Mouse (Mus musculus) testis, adult 2 months (tissue): ENCODE measurements around the gene Rps3. TPM values are rescaled to one million over a fixed set of nuclear protein-coding genes. Genes with fewer than 3 reads are reported as not detected.
A peak's percentile ranks its signal among the peaks of the same experiment; 100 is the strongest.

Experiments
- H3K27ac ChIP-seq: fragments of 200-500 bp; 2 replicates; pipeline ENCODE4 v1.5.1; 2012; ENCODE audit warnings: low read depth, low read length; ENCODE audit not compliant: control insufficient read depth, insufficient read depth
- H3K27me3 ChIP-seq: fragments of 200-500 bp; 2 replicates; pipeline ENCODE4 v1.6.1; 2012; ENCODE audit warnings: mild to moderate bottlenecking, low read length, moderate library complexity; ENCODE audit not compliant: control insufficient read depth, insufficient read depth
- H3K36me3 ChIP-seq: fragments of 200-500 bp; 2 replicates; pipeline ENCODE4 v1.6.1; 2012; ENCODE audit warnings: mild to moderate bottlenecking, low read length; ENCODE audit not compliant: control insufficient read depth, insufficient read depth
- H3K4me1 ChIP-seq: fragments of 200-500 bp; 2 replicates; pipeline ENCODE4 v1.6.1; 2012; ENCODE audit warnings: low read length; ENCODE audit not compliant: control insufficient read depth, insufficient read depth
- H3K4me3 ChIP-seq: fragments of 200-500 bp; 2 replicates; pipeline ENCODE4 v1.5.1; 2012; ENCODE audit warnings: low read depth, mild to moderate bottlenecking, low read length, moderate library complexity, mixed read lengths; ENCODE audit not compliant: control insufficient read depth
- CTCF ChIP-seq: fragments of 200-500 bp; IDR thresholded peaks from 2 replicates; pipeline ENCODE4 v1.5.1; 2012; ENCODE audit warnings: low read depth, mild to moderate bottlenecking, inconsistent platforms, low read length, moderate library complexity; ENCODE audit not compliant: control insufficient read depth, insufficient read depth, insufficient replicate concordance
- POLR2A ChIP-seq: fragments of 200-500 bp; IDR thresholded peaks from 2 replicates; pipeline ENCODE4 v1.6.1; 2012; ENCODE audit warnings: low read depth, mild to moderate bottlenecking, inconsistent platforms, low read length, moderate library complexity; ENCODE audit not compliant: control insufficient read depth
- polyA plus RNA-seq: library from polyadenylated mRNA; depleted of rRNA; stranded (reverse); fragments of >200 nt; gene quantifications from 2 replicates; pipeline ENCODE4 v1.2.3, GENCODE M21; 2012

The Rps3 gene
- polyA plus RNA-seq, 1 experiment = 70.0 TPM

DNA sequence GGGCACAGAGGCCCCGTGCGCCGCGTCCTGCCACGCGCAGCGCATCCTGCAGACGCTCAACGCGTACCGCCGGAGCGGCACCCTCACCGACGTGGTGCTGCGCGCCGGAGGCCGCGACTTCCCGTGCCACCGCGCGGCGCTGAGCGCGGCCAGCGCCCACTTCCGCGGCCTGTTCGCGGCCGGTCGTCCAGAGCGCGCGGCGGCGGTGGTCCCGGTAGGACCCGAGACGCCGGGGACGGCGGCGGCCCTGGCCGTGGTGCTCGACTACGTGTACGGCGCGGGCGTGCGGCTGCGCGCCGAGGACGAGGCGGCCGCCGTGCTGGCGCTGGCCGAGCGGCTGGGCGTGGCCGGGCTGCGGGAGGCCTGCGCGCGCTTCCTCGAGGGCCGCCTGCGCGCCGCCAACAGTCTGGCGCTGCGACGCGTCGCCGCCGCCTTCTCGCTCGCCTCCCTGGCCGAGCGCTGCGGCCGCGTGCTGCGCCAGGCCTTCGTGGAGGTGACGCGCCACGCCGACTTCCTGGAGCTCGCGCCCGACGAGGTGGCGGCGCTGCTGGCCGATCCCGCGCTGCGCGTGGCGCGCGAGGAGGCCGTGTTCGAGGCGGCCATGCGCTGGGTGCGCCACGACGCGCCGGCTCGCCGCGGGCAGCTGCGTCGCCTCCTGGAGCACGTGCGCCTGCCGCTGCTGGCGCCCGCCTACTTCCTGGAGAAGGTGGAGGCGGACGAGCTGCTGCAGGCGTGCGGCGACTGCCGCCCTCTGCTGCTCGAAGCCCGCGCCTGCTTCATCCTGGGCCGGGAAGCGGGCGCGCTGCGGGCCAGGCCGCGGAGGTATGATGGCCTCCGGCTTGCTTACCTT lies 15.0 kb downstream of the Rps3 start:
- peak overlapping the region; percentile 50 for H3K27ac ChIP-seq
- no peaks in the 10 kb centered on the region for H3K27me3 ChIP-seq
- 0 out of 2 replicates have a peak, but pooled peaks have one; percentile 18 for TF ChIP-seq CTCF
- peak; percentile 39; the same call in 1 of the 2 replicates for TF ChIP-seq POLR2A
- no peaks in the 10 kb centered on the region for H3K36me3 ChIP-seq
- H3K4me1 ChIP-seq = peaks cover 17% of the 10 kb centered on the region
- peak overlapping the region; percentile 85 for H3K4me3 ChIP-seq

DNA sequence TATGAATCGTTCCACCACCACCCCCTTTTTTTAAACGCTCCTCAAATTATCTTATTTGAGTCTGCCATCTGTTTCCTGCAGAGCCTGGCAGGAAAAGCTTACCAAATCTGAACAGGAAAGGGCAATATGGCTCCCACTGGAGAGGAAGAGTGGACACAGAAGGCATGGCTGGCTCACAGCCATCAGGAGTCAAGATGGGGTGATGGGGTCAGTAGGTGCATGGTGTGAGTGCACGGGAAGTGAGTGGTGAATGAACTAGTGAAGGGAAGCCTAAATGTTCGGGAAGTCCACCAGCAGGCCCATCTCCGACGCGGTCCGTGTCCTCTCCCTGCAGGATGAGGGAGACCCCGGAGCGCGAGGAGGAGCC lies 15.6 kb downstream of the Rps3 start:
- Histone ChIP-seq H3K4me1 (peaks cover 17% of the 10 kb centered on the region), H3K4me3 (peak overlapping the region; percentile 85), H3K36me3 (no peaks in the 10 kb centered on the region), H3K27me3 (no peaks in the 10 kb centered on the region), H3K27ac (peak overlapping the region; percentile 50)
- TF ChIP-seq POLR2A = no peak
- TF ChIP-seq CTCF = no peak

DNA sequence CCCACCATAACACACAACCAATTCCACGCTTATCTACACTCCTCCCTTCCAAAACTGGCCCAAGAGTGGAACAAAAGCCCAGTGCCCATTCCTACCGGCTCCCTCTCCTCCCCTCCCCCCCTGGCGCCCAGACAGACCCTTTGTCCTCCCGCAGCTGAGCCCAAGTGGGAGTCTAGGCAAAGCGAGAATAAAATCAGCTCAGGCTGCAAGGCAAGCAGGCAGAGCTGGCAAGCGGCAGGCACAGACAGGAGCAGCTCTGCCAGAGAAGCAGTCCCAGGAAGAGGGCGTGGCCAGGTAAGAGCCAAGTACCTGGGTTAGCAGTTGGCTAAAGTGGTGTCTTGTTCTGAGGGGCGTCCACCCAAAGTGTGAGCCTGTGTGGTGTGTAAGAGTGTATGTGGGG lies 17.7 kb downstream of the Rps3 start, which contains the start of gene Klhl35:
Gene Klhl35 (plus strand): TSS at position 194 of the 400 bp plus-strand sequence.
- H3K4me1 ChIP-seq = peaks cover 17% of the 10 kb centered on the region
- no peak within 1 kb of the TSS for H3K4me3 ChIP-seq
- no peak for TF ChIP-seq POLR2A
- no peak for TF ChIP-seq CTCF

DNA sequence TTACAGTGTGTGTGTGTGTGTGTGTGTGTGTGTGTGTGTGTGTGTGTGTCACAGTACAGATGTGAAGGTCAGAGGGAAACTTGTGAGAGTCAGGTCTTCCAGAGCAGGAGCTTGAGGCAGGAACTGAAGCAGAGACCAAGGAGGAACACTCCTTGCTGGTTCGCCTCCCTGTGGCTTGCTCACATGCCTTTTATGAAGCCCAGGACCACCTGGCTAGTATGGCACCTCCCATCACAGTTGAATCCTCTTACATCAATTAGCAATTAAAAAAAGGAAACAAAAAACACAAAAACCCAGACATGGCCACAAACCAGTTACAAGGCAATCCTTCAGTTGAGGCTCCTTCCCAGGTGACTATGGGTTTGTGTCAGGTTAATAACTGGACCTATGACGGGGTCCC lies 20.4 kb downstream of the Rps3 start:
- Histone ChIP-seq H3K27me3 (no peaks in the 10 kb centered on the region), H3K4me3 (no peak overlapping the region), H3K27ac (no peak overlapping the region), H3K36me3 (no peaks in the 10 kb centered on the region), H3K4me1 (peaks cover 12% of the 10 kb centered on the region)
- TF ChIP-seq CTCF (no peak), POLR2A (no peak)

More for the DNA sequence above, 17.7 kb downstream of the Rps3 start, which contains the start of gene Klhl35:
- no peaks in the 10 kb centered on the region for H3K36me3 ChIP-seq
- H3K27me3 ChIP-seq = no peaks in the 10 kb centered on the region
- no peak within 1 kb of the TSS for H3K27ac ChIP-seq

DNA sequence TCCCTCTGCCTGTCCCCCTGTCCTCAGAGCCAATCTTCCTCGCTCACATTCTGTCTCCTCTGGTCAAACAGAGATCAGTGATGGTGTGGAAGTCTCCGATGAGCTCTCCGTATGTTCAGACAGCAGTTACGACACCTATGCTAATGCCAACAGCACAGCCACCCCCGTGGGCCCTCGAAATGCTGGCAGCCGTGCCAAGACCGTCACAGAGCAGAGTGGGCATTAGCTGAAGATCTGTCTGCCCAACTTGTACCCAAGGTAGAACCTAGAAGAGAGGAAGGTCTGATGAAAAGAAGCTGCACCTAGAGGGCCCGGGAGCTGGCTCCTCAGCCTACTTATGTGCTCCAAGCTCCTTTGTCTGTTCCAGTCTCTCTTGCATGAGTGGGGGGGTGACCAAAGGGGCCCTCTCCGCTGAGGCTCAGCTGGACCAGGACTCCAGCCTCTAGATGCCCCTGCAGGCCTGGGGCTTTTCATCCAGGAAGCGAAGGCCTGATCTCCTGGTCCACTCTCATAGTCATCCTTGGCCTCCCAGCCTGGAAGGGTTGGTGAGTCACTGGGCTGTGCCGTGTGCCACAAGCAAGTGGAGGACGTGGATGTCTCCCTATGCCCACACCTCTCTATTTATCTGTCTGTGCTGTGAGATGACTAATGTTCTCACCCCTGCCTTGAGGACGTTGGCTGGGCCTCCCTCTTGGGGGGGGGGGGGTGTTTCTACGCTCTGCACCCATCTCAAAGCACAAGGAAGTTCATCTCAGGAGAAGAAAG lies 23.5 kb downstream of the Rps3 start:
- no peaks in the 10 kb centered on the region for H3K36me3 ChIP-seq
- H3K27ac ChIP-seq = no peak overlapping the region
- no peak for TF ChIP-seq CTCF
- TF ChIP-seq POLR2A = no peak
- no peaks in the 10 kb centered on the region for H3K27me3 ChIP-seq
- H3K4me1 ChIP-seq = no peaks in the 10 kb centered on the region
- H3K4me3 ChIP-seq = no peak overlapping the region

DNA sequence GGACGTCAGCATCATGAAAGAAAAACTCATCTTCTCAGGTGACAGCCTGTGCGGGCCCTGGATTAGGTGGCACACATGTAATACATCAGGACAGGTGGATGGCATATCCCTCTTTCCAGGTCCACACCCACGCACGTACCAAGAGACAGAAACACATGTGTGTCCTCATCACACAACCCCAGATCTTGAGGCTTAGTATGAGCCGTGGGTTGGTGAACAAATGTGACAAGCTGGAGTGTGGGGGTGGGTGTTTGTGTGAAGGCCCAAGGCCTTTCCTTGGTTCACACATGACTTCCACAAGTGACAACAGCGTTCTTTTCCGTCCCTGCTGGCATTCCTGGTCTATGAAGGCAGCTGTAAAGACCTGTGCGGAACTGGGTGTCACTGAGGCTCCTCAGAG lies 24.7 kb downstream of the Rps3 start:
- TF ChIP-seq POLR2A = no peak
- no peak for TF ChIP-seq CTCF
- Histone ChIP-seq H3K27ac (no peak overlapping the region), H3K4me1 (no peaks in the 10 kb centered on the region), H3K36me3 (no peaks in the 10 kb centered on the region), H3K4me3 (no peak overlapping the region), H3K27me3 (no peaks in the 10 kb centered on the region)

GRCm38 (mm10) chr7:99454044-99454443 lies 29.5 kb downstream of the Rps3 start:
- Histone ChIP-seq H3K4me3 (no peak overlapping the region), H3K27me3 (no peaks in the 10 kb centered on the region), H3K4me1 (no peaks in the 10 kb centered on the region; the same call in 1 of the 2 replicates), H3K27ac (no peak overlapping the region), H3K36me3 (no peaks in the 10 kb centered on the region)
- TF ChIP-seq POLR2A = no peak
- TF ChIP-seq CTCF = no peak
